Mouse (Mus musculus): ENCODE measurements around the gene Cd28.

DNA sequence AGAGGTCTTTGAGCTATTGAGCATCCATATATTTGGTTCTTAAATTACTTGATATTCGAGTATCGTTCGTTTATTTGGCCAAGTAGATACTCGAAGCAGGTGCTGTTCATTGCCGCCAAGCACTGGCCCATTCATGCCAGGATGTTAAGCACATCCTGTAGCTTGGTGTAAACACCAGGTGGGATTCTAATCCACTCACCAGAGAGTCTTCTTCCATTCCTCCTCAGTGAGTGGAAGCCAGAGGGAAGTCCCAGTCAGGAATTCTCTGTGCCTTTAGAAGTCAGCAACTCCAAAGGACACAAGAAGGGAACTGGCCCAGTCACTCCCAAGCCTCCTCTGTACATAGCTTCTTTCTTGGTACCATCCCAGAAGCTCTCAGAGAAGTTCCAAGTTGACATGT is at the start of gene Cd28:
- TF ChIP-seq CTCF (IDR thresholded peaks at IDR 0.05; ENCODE audit: low read depth, low read length), result no peak
- no peak for TF ChIP-seq POLR2A (IDR thresholded peaks at IDR 0.05; ENCODE audit: insufficient read depth, low read length)

Measured in ES-Bruce4 (cell line).